Mouse (Mus musculus): Measurements from ENCODE around the gene Scml4. TPM values are rescaled to one million over a fixed set of nuclear protein-coding genes. Genes with fewer than 3 reads are reported as not detected.

Gene Scml4
- total RNA-seq, 2 experiments from 2014 or later = 6.1 to 6.4 TPM

- no peak for DNase-seq (ENCODE audit: low spot score in 2 of 2)
Measured at GRCm38 (mm10) chr10:42859781-42860158, 400 bp upstream of the Scml4 start.

- DNase-seq (ENCODE audit: low spot score in 2 of 2) = no peak
Measured at GRCm38 (mm10) chr10:42861446-42861845, 1.3 kb downstream of the Scml4 start.

GRCm38 (mm10) chr10:42862102-42862740, 2.1 kb downstream of the Scml4 start:
- DNase-seq (ENCODE audit: low spot score in 2 of 2) = no peak

GRCm38 (mm10) chr10:42862806-42863205, 2.6 kb downstream of the Scml4 start:
- DNase-seq (ENCODE audit: low spot score in 2 of 2) = no peak

GRCm38 (mm10) chr10:42863621-42864391, 3.6 kb downstream of the Scml4 start:
- peak in 1 of 2 experiments; percentile 41 for DNase-seq (ENCODE audit: low spot score in 2 of 2)

GRCm38 (mm10) chr10:42864696-42865095, 4.5 kb downstream of the Scml4 start:
- no peak for DNase-seq (ENCODE audit: low spot score in 2 of 2)

- DNase-seq (ENCODE audit: low spot score in 2 of 2) = no peak
Measured at GRCm38 (mm10) chr10:42868416-42868815, 8.2 kb downstream of the Scml4 start.

GRCm38 (mm10) chr10:42869467-42869866, 9.3 kb downstream of the Scml4 start:
- DNase-seq (ENCODE audit: low spot score in 2 of 2) = no peak

GRCm38 (mm10) chr10:42872269-42873010, 12.3 kb downstream of the Scml4 start:
- no peak for DNase-seq (ENCODE audit: low spot score in 2 of 2)

- no peak for DNase-seq (ENCODE audit: low spot score in 2 of 2)
Measured at GRCm38 (mm10) chr10:42873077-42873595, 13.0 kb downstream of the Scml4 start.

GRCm38 (mm10) chr10:42876172-42876571, 16.0 kb downstream of the Scml4 start:
- no peak for DNase-seq (ENCODE audit: low spot score in 2 of 2)

- DNase-seq (ENCODE audit: low spot score in 2 of 2) = no peak
Measured at GRCm38 (mm10) chr10:42879269-42879681, 19.1 kb downstream of the Scml4 start.

- DNase-seq (ENCODE audit: low spot score in 2 of 2) = no peak
Measured at GRCm38 (mm10) chr10:42879682-42880081, 19.5 kb downstream of the Scml4 start.

- no peak for DNase-seq (ENCODE audit: low spot score in 2 of 2)
Measured at GRCm38 (mm10) chr10:42887040-42887439, 26.9 kb downstream of the Scml4 start.

GRCm38 (mm10) chr10:42888241-42888640, 28.1 kb downstream of the Scml4 start:
- no peak for DNase-seq (ENCODE audit: low spot score in 2 of 2)

- DNase-seq (ENCODE audit: low spot score in 2 of 2) = no peak
Measured at GRCm38 (mm10) chr10:42890365-42890764, 30.2 kb downstream of the Scml4 start.

GRCm38 (mm10) chr10:42892250-42892649, 32.1 kb downstream of the Scml4 start:
- no peak for DNase-seq (ENCODE audit: low spot score in 2 of 2)

- DNase-seq (ENCODE audit: low spot score in 2 of 2) = no peak
Measured at GRCm38 (mm10) chr10:42892987-42893386, 32.8 kb downstream of the Scml4 start.

- no peak for DNase-seq (ENCODE audit: low spot score in 2 of 2)
Measured at GRCm38 (mm10) chr10:42893857-42894256, 33.7 kb downstream of the Scml4 start.

- DNase-seq (ENCODE audit: low spot score in 2 of 2) = no peak
Measured at GRCm38 (mm10) chr10:42894263-42894662, 34.1 kb downstream of the Scml4 start.

- peak in 1 of 2 experiments; percentile 16 for DNase-seq (ENCODE audit: low spot score in 2 of 2)
Measured at GRCm38 (mm10) chr10:42894696-42895095, 34.5 kb downstream of the Scml4 start.

GRCm38 (mm10) chr10:42896621-42897020, 36.5 kb downstream of the Scml4 start:
- DNase-seq (ENCODE audit: low spot score in 2 of 2) = no peak

All from adrenal gland, postnatal 4 days (tissue).